Mouse (Mus musculus) erythroid progenitor cell, adult 5-6 weeks (primary cell): Measurements from ENCODE around the gene Parn. TPM values are rescaled to one million over a fixed set of nuclear protein-coding genes. Genes with fewer than 3 reads are reported as not detected.

Source experiments
- ATAC-seq: replicated peaks from 2 replicates; pipeline ENCODE4 v1.8.0; 2016; ENCODE audit warnings: moderate number of reproducible peaks, mild to moderate bottlenecking, moderate TSS enrichment, inconsistent platforms; ENCODE audit not compliant: poor library complexity, low FRiP score, severe bottlenecking
- total RNA-seq, 2 experiments: library from RNA; stranded (forward) in 1 of 2; stranded (reverse) in 1 of 2; fragments of 150-400 nt in 1 of 2; fragments of 186-747, 209-891 nt in 1 of 2; gene quantifications; 2 replicates each; pipeline versions ENCODE4 v1.2.3 to v1.2.4; 2015 to 2017; ENCODE audit warnings: low replicate concordance in 2 of 2

Gene Parn
- total RNA-seq, 2 experiments from 2014 or later, result 4.2 to 7.9 TPM

- no peak for ATAC-seq
Observed at GRCm38 (mm10) chr16:13566351-13566750, 101.6 kb downstream of the Parn start.

GRCm38 (mm10) chr16:13565291-13565690 lies 102.7 kb downstream of the Parn start:
- no peak for ATAC-seq

GRCm38 (mm10) chr16:13557784-13558183 lies 110.2 kb downstream of the Parn start:
- ATAC-seq, result no peak

GRCm38 (mm10) chr16:13556954-13557470 lies 111.0 kb downstream of the Parn start:
- no peak for ATAC-seq

- ATAC-seq, result no peak
Observed at GRCm38 (mm10) chr16:13556446-13556845, 111.5 kb downstream of the Parn start.

- ATAC-seq, result no peak
Observed at GRCm38 (mm10) chr16:13550667-13551066, 117.3 kb downstream of the Parn start.

GRCm38 (mm10) chr16:13549976-13550375 lies 118.0 kb downstream of the Parn start:
- ATAC-seq, result no peak

- ATAC-seq, result no peak
Observed at GRCm38 (mm10) chr16:13541816-13542215, 126.2 kb downstream of the Parn start.

GRCm38 (mm10) chr16:13541121-13541747 lies 126.7 kb downstream of the Parn start:
- ATAC-seq, result no peak

- no peak for ATAC-seq
Observed at GRCm38 (mm10) chr16:13538933-13539648, 128.9 kb downstream of the Parn start.

GRCm38 (mm10) chr16:13538213-13538932 lies 129.6 kb downstream of the Parn start:
- no peak for ATAC-seq

GRCm38 (mm10) chr16:13536404-13536803 lies 131.6 kb downstream of the Parn start:
- no peak for ATAC-seq

GRCm38 (mm10) chr16:13535856-13536255 lies 132.1 kb downstream of the Parn start:
- ATAC-seq, result no peak

GRCm38 (mm10) chr16:13532840-13533239 lies 135.1 kb downstream of the Parn start:
- no peak for ATAC-seq

GRCm38 (mm10) chr16:13531279-13531678 lies 136.7 kb downstream of the Parn start:
- no peak for ATAC-seq

- no peak for ATAC-seq
Observed at GRCm38 (mm10) chr16:13521359-13521758, 146.6 kb downstream of the Parn start.

- no peak for ATAC-seq
Observed at GRCm38 (mm10) chr16:13520301-13520700, 147.7 kb downstream of the Parn start.

GRCm38 (mm10) chr16:13516214-13516613 lies 151.8 kb downstream of the Parn start:
- ATAC-seq, result no peak

- ATAC-seq, result no peak
Observed at GRCm38 (mm10) chr16:13515524-13515923, 152.4 kb downstream of the Parn start.

GRCm38 (mm10) chr16:13505055-13505454 lies 162.9 kb downstream of the Parn start:
- no peak for ATAC-seq

GRCm38 (mm10) chr16:13504476-13504875 lies 163.5 kb downstream of the Parn start:
- ATAC-seq, result no peak
